Comparison of ENCODE assay signal across 27 mouse cellular contexts in genomic region chr11:16842924-16843323, GRCm38 (mm10).
"Had no signal": no experiment of that assay in that cellular context is flagged by ENCODE, and none has a peak within 500 bp of the region (broad histone marks: within the 10 kb centered on the region; RNA-seq: fewer than 3 reads in every experiment).

No protein-coding gene starts in this region.

- H3K36me3 ChIP-seq: embryonic facial prominence, embryonic 10.5 days; embryonic facial prominence, embryonic 12.5 days; embryonic facial prominence, embryonic 13.5 days; embryonic facial prominence, embryonic 15.5 days; forebrain, embryonic 10.5 days; forebrain, embryonic 12.5 days; forebrain, embryonic 15.5 days had no signal

- H3K27ac ChIP-seq: embryonic facial prominence, embryonic 10.5 days; embryonic facial prominence, embryonic 15.5 days; forebrain, embryonic 10.5 days; forebrain, embryonic 12.5 days; forebrain, embryonic 13.5 days; forebrain, embryonic 15.5 days; heart, adult 2 months had no signal

- H3K4me2 ChIP-seq: embryonic facial prominence, embryonic 12.5 days; embryonic facial prominence, embryonic 13.5 days; embryonic facial prominence, embryonic 15.5 days; forebrain, embryonic 12.5 days; forebrain, embryonic 13.5 days; forebrain, embryonic 15.5 days had no signal

- ATAC-seq: forebrain, embryonic 13.5 days; forebrain, embryonic 14.5 days; forebrain, embryonic 15.5 days; forebrain, embryonic 16.5 days; forebrain, postnatal 0 days had no signal

- H3K4me3 ChIP-seq: embryonic facial prominence, embryonic 10.5 days; embryonic facial prominence, embryonic 12.5 days; embryonic facial prominence, embryonic 13.5 days; embryonic facial prominence, embryonic 15.5 days; erythroblast, embryonic 14.5 days; forebrain, embryonic 10.5 days; forebrain, embryonic 12.5 days; forebrain, embryonic 13.5 days; forebrain, embryonic 15.5 days; gastrocnemius, adult 2 months; heart, adult 2 months had no signal

- H3K4me1 ChIP-seq: forebrain, embryonic 10.5 days; forebrain, embryonic 12.5 days; forebrain, embryonic 13.5 days; forebrain, embryonic 15.5 days had no signal

- H3K9ac ChIP-seq: embryonic facial prominence, embryonic 12.5 days; embryonic facial prominence, embryonic 13.5 days; embryonic facial prominence, embryonic 15.5 days; forebrain, embryonic 12.5 days; forebrain, embryonic 13.5 days; forebrain, embryonic 15.5 days; forebrain, postnatal 0 days had no signal

- DNase-seq: cerebellum, adult 9-10 months; cerebellum, adult 9-11 months; cerebellum, postnatal 10 days; cerebellum, postnatal 14 days; cerebellum, postnatal 25 days; cerebellum, postnatal 36 days; embryo, embryonic 11 days; forebrain, postnatal 0 days; gastrocnemius, adult 2 months; gastrocnemius, postnatal 10 days; gastrocnemius, postnatal 14 days; gastrocnemius, postnatal 25 days; gastrocnemius, postnatal 36 days; heart, adult 11 months; heart, adult 18-20 months; heart, adult 2 months had no signal

- H3K9me3 ChIP-seq: embryonic facial prominence, embryonic 10.5 days; embryonic facial prominence, embryonic 12.5 days; embryonic facial prominence, embryonic 13.5 days; embryonic facial prominence, embryonic 15.5 days; forebrain, embryonic 10.5 days; forebrain, embryonic 12.5 days; forebrain, embryonic 13.5 days; forebrain, embryonic 15.5 days had no signal

- H3K27me3 ChIP-seq: embryonic facial prominence, embryonic 12.5 days; embryonic facial prominence, embryonic 13.5 days; embryonic facial prominence, embryonic 15.5 days; forebrain, embryonic 12.5 days; forebrain, embryonic 13.5 days; forebrain, embryonic 15.5 days had no signal
